Mouse (Mus musculus): Measurements from ENCODE around the gene Fgfr2.

DNA sequence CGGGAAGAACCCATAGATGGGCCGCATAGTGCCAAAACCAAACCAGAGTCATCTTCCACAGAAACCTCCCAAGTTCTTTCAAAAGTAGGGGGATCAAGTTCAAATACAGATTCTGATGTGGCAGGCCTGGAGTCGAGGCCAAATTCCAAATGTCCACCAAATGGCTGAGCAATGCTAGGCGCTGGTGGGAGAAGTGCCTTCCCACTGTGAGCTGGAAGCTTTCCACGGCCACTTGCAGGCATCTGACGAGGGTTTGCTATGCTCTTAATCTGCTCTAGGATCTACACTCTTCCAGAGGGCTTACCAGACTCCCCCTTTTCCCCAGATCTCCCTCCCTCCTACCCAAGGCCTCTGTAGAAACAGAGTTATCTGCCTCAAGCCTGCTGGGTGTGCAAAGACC lies 376.1 kb downstream of the Fgfr2 start:
- TF ChIP-seq EP300 (IDR thresholded peaks at IDR 0.05) (no peak), CTCF (IDR thresholded peaks at IDR 0.05) (no peak)
